Mouse (Mus musculus): ENCODE results near the gene Rbm45.

Gene Rbm45

GRCm38 (mm10) chr2:76369821-76370655 lies at the start of gene Rbm45:
TSS of gene Rbm45 (plus strand) at chr2:76369984.
- DNase-seq: peak; percentile 94 to 96

- no peak for DNase-seq
These were observed 49.4 kb upstream of the Rbm45 start for GRCm38 (mm10) chr2:76320336-76320735.

GRCm38 (mm10) chr2:76323185-76323875 lies 46.5 kb upstream of the Rbm45 start:
- DNase-seq: no peak

- no peak for DNase-seq
These were observed 45.3 kb upstream of the Rbm45 start for GRCm38 (mm10) chr2:76324463-76324862.

GRCm38 (mm10) chr2:76326161-76326560 lies 43.6 kb upstream of the Rbm45 start:
- DNase-seq: no peak

GRCm38 (mm10) chr2:76330081-76330480 lies 39.7 kb upstream of the Rbm45 start:
- DNase-seq: no peak

GRCm38 (mm10) chr2:76332161-76332805 lies 37.5 kb upstream of the Rbm45 start:
- no peak for DNase-seq

GRCm38 (mm10) chr2:76334596-76334995 lies 35.2 kb upstream of the Rbm45 start:
- DNase-seq: no peak

- peak; percentile 29 to 30 for DNase-seq
These were observed 31.3 kb upstream of the Rbm45 start, which contains the start of gene Pde11a for GRCm38 (mm10) chr2:76338215-76339156. TSS of gene Pde11a (minus strand) at chr2:76338774.

GRCm38 (mm10) chr2:76342146-76342545 lies 27.6 kb upstream of the Rbm45 start:
- peak; percentile 48 to 62 for DNase-seq

GRCm38 (mm10) chr2:76347839-76348238 lies 21.9 kb upstream of the Rbm45 start:
- DNase-seq: no peak

GRCm38 (mm10) chr2:76360226-76360625 lies 9.6 kb upstream of the Rbm45 start, which contains the start of gene Cyct:
TSS of gene Cyct (minus strand) at chr2:76360450.
- DNase-seq: no peak

- peak in 1 of 2 experiments; percentile 23 for DNase-seq
These were observed 7.7 kb upstream of the Rbm45 start for GRCm38 (mm10) chr2:76362111-76362510.

GRCm38 (mm10) chr2:76365811-76366210 lies 4.0 kb upstream of the Rbm45 start:
- no peak for DNase-seq

GRCm38 (mm10) chr2:76367188-76367922 lies 2.4 kb upstream of the Rbm45 start:
- DNase-seq: peak; percentile 80 to 93

GRCm38 (mm10) chr2:76368861-76369660 lies 723 bp upstream of the Rbm45 start:
- DNase-seq: no peak

- DNase-seq: no peak
These were observed 805 bp downstream of the Rbm45 start for GRCm38 (mm10) chr2:76370656-76370922.

- DNase-seq: no peak
These were observed 2.5 kb downstream of the Rbm45 start for GRCm38 (mm10) chr2:76372244-76372643.

GRCm38 (mm10) chr2:76374544-76375206 lies 4.9 kb downstream of the Rbm45 start:
- DNase-seq: no peak

GRCm38 (mm10) chr2:76378646-76379045 lies 8.9 kb downstream of the Rbm45 start:
- DNase-seq: no peak
